Mouse (Mus musculus): Measurements from ENCODE around the gene Gm17124.
"Not testable (repeated sequence)": the region's sequence is repeated elsewhere in the genome, so short reads cannot be mapped to it uniquely, and the experiment has no call there.

Gene Gm17124

DNA sequence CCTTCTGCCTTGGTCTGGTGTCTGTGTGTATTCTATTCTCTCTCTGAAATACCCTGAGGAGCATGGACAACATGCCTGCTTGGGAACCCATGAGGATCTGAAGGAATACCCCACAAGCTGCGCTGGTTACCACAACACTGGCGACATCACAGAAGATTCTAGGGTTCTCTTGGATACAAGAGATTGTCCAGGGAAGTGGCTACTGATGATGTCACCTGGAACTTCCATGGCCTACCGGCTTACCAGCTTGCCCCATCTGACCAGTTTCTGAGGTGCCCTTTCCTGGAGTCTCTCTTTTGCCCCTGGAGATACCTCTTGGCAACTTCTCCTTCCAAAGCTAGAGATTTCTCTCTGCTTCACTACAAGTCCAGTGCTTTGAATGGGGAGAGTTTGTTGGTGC lies at the start of gene Gm17124:
Gm17124 (minus strand) TSS at position 101 of the 400 bp plus-strand sequence.
- DNase-seq (ENCODE audit: low read depth, low spot score); H3K36me3 ChIP-seq (ENCODE audit: control insufficient read depth, insufficient read depth, low read length, poor library complexity, severe bottlenecking); H3K27me3 ChIP-seq (ENCODE audit: control insufficient read depth, insufficient read depth, low read length, poor library complexity, severe bottlenecking): not testable (repeated sequence)

- not testable (repeated sequence) for H3K27me3 ChIP-seq (ENCODE audit: control insufficient read depth, insufficient read depth, low read length, poor library complexity, severe bottlenecking); H3K36me3 ChIP-seq (ENCODE audit: control insufficient read depth, insufficient read depth, low read length, poor library complexity, severe bottlenecking); DNase-seq (ENCODE audit: low read depth, low spot score)
Observed at GRCm38 (mm10) chr14:42641817-42642216, 42.1 kb upstream of the Gm17124 start, which contains the start of gene Gm3633. TSS of gene Gm3633 (minus strand) at chr14:42641917.
